Mouse (Mus musculus) c-Kit-positive CD71-negative TER-119-negative erythroid progenitor cells, embryonic 14.5 days (primary cell): ENCODE results near the gene H2-T22.
"Not testable (repeated sequence)": the region's sequence is repeated elsewhere in the genome, so short reads cannot be mapped to it uniquely, and the experiment has no call there.

Experiments used
- DNase-seq: peaks from one replicate; pipeline ENCODE4 v3.0.0-alpha.2; 2013; ENCODE audit warnings: low read depth

Gene H2-T22

GRCm38 (mm10) chr17:36030046-36030702 lies 12.4 kb downstream of the H2-T22 start:
- DNase-seq, result not testable (repeated sequence)

GRCm38 (mm10) chr17:36028879-36029619 lies 13.5 kb downstream of the H2-T22 start:
- no peak for DNase-seq

DNA sequence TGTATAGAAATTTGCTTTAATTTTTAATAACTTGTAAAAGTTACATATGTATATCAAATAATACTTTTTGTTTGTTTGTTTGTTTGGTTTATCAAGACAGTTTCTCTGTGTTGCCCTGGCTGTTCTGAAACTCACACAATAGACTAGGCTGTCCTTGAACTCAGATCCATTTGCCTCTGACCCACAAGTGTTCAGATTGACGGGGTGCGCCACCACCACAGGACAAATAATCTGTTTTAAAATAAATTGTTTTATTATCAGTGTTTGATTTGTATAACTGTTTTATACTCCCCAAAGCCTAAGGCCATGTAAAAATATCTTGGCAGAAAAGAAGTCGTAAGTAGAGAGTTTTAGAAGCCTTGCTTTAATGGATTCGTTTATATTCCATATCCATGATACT lies 14.9 kb downstream of the H2-T22 start:
- DNase-seq, result no peak

DNA sequence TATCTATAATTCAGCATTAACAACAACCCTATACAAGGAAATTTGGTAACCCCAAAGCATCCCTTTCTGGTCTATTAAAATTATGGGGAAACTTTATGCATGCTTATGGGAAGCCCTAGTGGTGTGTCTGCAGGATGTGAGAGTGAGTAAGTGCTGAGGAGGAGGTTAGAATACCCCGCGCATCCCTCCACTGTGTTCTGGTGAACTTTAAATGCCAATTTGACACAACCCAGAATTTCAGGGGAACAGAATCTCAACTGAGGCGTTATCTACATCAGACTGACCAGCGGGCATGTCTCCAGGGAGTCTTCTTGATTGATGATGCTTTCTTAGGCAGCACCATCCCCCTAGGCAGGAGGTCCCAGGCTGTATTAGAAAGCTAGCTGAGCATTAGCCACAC lies 16.6 kb downstream of the H2-T22 start:
- DNase-seq, result no peak

GRCm38 (mm10) chr17:36025197-36025596 lies 17.4 kb downstream of the H2-T22 start:
- no peak for DNase-seq

DNA sequence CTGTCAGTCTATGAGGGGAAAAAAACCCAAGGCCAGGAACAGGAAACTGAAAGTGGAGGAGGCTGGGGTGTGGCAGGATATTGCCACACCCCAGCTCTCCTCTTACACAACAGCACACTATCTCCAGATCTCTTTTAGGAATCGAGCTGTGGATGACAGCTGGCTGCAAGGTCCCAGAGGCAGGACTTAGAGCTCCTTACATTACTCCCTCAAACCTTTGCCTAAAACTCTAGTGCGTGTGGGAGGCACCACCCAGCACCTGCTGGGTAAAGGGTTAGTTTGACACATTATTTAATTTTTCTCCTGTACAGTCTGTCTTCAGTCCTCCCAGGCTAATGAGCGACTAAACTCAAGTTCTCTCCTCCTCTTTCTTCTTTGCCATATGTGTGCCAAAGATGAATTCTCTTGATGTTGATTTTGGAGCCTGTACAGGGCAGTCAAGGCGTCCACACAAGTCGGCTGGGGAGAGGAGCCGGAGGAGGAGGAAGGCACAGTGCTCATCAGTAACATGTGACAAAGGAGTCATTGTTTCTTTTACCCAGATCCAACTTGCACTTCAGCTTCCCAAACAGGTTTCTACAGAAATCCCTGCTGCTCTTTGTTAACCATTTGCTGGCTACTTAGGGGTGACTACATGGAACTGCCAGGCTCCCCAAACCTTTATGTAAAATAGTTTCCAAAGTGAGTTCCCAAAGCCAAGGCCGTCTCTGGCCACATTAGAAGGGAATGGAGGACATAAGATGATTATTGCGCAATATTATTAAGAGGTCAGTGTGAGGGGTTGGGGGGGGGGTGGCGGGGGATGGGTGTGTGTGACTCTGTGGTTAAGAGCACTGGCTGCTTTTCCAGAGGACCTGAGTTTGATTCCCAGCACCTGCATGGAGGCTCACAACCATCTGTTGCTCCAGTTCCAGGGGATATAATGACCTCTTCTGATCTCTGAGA lies 18.6 kb downstream of the H2-T22 start:
- DNase-seq, result no peak

DNA sequence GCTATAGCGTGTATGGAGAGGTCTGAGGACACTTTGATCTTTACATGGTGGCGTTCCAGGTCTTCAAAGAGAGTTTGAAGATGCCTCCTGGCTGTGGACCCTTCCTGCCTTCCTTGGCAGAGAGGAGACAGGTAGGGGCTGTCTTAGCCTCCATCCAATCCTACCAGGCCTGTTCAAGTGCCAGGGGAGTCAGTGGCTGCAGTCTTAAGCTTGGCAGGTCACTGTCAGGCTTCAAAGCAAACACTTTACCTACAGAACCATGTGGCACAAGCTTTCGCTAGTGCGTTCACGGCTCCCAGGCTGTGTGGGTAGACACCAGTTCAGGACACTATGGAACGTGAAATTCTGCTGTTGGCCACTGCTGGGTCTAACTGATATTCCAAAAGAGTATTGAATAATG lies 19.6 kb downstream of the H2-T22 start:
- DNase-seq, result no peak

GRCm38 (mm10) chr17:36022098-36022497 lies 20.4 kb downstream of the H2-T22 start:
- no peak for DNase-seq

GRCm38 (mm10) chr17:36021309-36021708 lies 21.2 kb downstream of the H2-T22 start:
- no peak for DNase-seq

DNA sequence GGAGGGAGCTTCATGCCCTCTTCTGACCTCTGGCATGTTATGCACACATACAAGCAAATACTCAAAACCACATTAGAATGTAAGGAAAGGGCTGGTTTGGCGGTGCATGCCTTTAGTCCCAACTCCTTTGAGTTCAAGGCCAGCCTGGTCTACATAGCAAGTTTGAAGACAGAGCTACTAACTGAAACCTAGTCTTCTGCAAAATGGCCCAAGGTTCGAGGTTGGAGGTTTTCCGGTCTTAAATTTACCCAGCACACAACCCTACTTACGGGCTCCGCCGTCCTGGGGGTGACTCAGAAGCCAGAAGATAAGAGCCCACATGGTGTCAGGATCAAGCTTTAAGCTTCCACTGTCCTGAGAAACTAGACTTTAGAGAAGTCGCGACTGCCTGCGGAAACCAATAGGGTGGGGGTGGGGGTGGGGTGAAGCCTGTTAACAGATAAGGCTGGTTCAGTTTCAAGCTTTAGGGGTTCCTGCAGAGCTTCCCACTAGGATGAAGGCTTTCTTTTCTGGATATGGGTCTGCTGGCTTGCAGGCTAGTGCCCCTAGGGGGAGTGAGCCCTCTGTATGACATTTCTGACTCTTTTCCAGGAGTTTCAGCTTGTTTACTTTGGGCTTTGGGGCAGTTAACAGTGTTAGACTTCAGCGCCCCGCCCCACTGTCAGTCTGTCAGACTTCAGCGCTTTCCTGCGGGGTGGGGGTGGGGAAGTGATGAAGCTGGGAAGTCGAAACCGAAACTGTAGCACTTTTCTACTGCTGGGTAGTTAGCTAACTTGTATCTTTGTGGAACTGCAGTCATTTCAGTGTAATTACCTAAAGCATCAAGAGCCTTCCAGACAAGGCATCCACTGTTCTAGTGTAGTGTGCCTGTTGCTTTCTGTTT lies 22.1 kb downstream of the H2-T22 start, which contains the start of gene H2-T24:
Gene H2-T24, minus strand, starts transcription at position 370 of the 883 bp plus-strand sequence.
- DNase-seq, result no peak

GRCm38 (mm10) chr17:36019519-36019918 lies 23.0 kb downstream of the H2-T22 start:
- DNase-seq, result no peak

DNA sequence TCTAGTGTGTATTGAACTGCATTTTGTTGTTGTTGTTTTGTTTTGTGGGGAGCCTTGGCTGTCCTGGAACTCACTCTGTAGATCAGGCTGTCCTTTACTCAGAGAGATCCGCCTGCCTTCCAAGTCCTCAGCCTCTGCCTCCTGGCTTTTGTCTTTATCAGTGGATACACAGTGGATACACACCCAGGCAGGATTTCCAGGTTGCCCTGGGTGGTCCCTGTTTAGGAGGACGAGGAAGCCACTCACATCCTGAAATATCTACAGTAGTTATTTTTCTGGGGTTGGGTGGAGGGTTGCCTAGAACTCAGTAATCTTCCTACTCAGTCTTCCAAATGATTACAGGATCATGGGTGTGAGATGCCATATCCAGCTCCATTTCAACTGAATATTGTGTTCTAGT lies 23.6 kb downstream of the H2-T22 start:
- DNase-seq, result no peak

DNA sequence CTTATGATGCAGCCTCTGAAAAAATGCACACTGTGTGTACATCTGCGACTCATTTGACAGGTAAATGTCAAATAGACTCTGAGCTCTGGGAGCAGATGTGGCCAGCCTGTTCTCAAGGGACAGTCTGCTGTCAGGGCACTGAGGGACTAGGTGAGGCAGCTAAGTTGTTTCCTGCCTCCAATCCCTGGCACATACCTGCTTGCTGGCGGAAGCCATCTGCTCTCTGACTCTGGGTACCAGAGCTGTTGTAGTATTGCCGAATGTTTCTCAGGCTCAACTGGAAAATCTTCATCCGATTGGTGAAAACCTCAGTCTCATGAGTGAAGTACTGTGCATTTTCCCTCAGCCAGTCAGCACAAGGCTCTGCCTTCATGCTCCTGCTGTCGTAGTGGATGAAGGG lies 25.5 kb downstream of the H2-T22 start:
- no peak for DNase-seq

- no peak for DNase-seq
These were observed 27.6 kb downstream of the H2-T22 start for GRCm38 (mm10) chr17:36014977-36015376.

GRCm38 (mm10) chr17:36004409-36004808 lies 38.1 kb downstream of the H2-T22 start:
- DNase-seq, result not testable (repeated sequence)

- no peak for DNase-seq
These were observed 39.2 kb downstream of the H2-T22 start for GRCm38 (mm10) chr17:36003331-36003730.

GRCm38 (mm10) chr17:36001966-36002365 lies 40.6 kb downstream of the H2-T22 start:
- no peak for DNase-seq

- no peak for DNase-seq
These were observed 41.2 kb downstream of the H2-T22 start for GRCm38 (mm10) chr17:36001121-36001897.

DNA sequence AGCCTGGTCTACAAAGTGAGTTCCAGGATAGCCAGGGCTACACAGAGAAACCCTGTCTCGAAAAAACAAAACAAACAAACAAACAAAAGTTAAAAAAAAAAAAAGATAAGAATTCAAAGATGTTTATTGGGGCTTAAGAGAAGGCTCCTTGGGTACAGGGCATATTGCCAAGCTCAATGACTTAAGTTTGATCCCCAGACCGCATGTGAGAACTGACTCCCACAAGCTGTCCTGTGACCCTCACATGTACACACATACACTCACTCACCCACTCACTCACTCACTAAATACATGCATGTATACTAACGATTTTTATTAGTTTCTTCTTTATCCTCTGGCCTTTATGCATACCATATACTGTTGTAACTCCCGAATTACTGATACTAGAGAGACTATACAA lies 42.2 kb downstream of the H2-T22 start:
- no peak for DNase-seq

DNA sequence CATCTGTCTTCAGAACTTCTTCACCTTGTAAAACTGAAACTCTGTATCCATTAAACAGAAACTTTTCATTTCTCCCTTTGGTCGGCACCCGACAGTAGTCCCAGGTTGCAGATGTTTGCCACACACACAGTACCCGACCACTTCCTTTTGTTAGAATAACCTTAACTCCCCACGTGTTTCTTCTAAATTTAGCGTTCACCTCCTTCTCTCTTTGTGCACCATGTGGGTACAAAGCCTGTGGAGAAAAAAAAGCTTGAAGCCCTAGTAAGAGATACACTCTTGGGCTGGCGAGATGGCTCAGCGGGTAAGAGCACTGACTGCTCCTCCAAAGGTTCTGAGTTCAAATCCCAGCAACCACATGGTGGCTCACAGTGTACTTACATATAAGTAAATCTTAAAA lies 43.2 kb downstream of the H2-T22 start:
- no peak for DNase-seq
